Mouse (Mus musculus) cerebellum, adult 2 months (tissue): ENCODE results near the gene Tsc22d1. TPM values are rescaled to one million over a fixed set of nuclear protein-coding genes. Genes with fewer than 3 reads are reported as not detected.
A peak's percentile ranks its signal among the peaks of the same experiment; 100 is the strongest.

Experiments
- DNase-seq, 2 experiments: peaks; one replicate each; pipeline ENCODE4 v3.0.0; 2021
- H3K27ac ChIP-seq: fragments of 200-500 bp; 2 replicates; pipeline ENCODE4 v1.5.1; 2012; ENCODE audit warnings: low read length, control low read depth, inconsistent platforms; ENCODE audit not compliant: insufficient read depth
- H3K27me3 ChIP-seq: fragments of 200-500 bp; 2 replicates; pipeline ENCODE4 v1.6.1; 2012; ENCODE audit warnings: inconsistent platforms, mild to moderate bottlenecking, low read length, moderate library complexity; ENCODE audit not compliant: control insufficient read depth, insufficient read depth
- H3K4me1 ChIP-seq: fragments of 200-500 bp; 2 replicates; pipeline ENCODE4 v1.6.1; 2011; ENCODE audit warnings: low read length; ENCODE audit not compliant: control insufficient read depth, insufficient read depth
- H3K4me3 ChIP-seq: fragments of 200-500 bp; replicated peaks from 2 replicates; pipeline ENCODE3; 2011; ENCODE audit warnings: mild to moderate bottlenecking, low read depth, low read length, control low read depth; ENCODE audit not compliant: insufficient read depth
- CTCF ChIP-seq: fragments of 200-500 bp; IDR thresholded peaks from 2 replicates; pipeline ENCODE4 v1.5.1; 2011; ENCODE audit warnings: low read depth, mild to moderate bottlenecking, control low read depth, low read length, moderate library complexity, borderline replicate concordance; ENCODE audit not compliant: insufficient read depth
- POLR2A ChIP-seq: fragments of 200-500 bp; IDR thresholded peaks from 2 replicates; pipeline ENCODE4 v1.6.1; 2011; ENCODE audit warnings: low read length, control low read depth, borderline replicate concordance; ENCODE audit not compliant: insufficient read depth
- WGBS: fragments of 180-500 bp; shearing (Covaris S2); methylation state at CpG from one replicate; pipeline ENCODE4 v1.1.7; 2018; 5-methylcytosine and 5-hydroxymethylcytosine counted together
- polyA plus RNA-seq: library from polyadenylated mRNA; depleted of rRNA; stranded (reverse); fragments of >200 nt; gene quantifications from 2 replicates; pipeline ENCODE4 v1.2.3, GENCODE M21; 2012

Tsc22d1 gene
- polyA plus RNA-seq, 1 experiment: 362 TPM

GRCm38 (mm10) chr14:76489128-76489527 lies 74.4 kb downstream of the Tsc22d1 start:
- peak overlapping the region; percentile 2; the same call in 1 of the 2 replicates for H3K27ac ChIP-seq

GRCm38 (mm10) chr14:76495022-76495421 lies 80.3 kb downstream of the Tsc22d1 start:
- no peak overlapping the region for H3K4me3 ChIP-seq
- DNase-seq: no peak
- H3K4me1 ChIP-seq: peaks cover 2% of the 10 kb centered on the region
- H3K27me3 ChIP-seq: no peaks in the 10 kb centered on the region
- TF ChIP-seq CTCF (no peak), POLR2A (no peak)
- H3K27ac ChIP-seq: no peak overlapping the region
- 75% methylated on average over 5 of the region's 5 CpGs for WGBS

More at GRCm38 (mm10) chr14:76489128-76489527, 74.4 kb downstream of the Tsc22d1 start:
- WGBS: 10% methylated on average over 2 of the region's 2 CpGs
- no peak for DNase-seq
- H3K4me1 ChIP-seq: peaks cover 21% of the 10 kb centered on the region
- TF ChIP-seq CTCF (no peak), POLR2A (no peak)
- H3K27me3 ChIP-seq: no peaks in the 10 kb centered on the region
- H3K4me3 ChIP-seq: no peak overlapping the region

- Histone ChIP-seq H3K27ac (no peak overlapping the region), H3K27me3 (no peaks in the 10 kb centered on the region), H3K4me3 (no peak overlapping the region), H3K4me1 (peaks cover 2% of the 10 kb centered on the region; the same call in 1 of the 2 replicates)
- no peak for TF ChIP-seq POLR2A
- no peak for TF ChIP-seq CTCF
- 53% methylated on average over 9 of the region's 9 CpGs for WGBS
- no peak for DNase-seq
These were observed 82.4 kb downstream of the Tsc22d1 start for GRCm38 (mm10) chr14:76497187-76497586.

- TF ChIP-seq POLR2A: no peak
- no peak for TF ChIP-seq CTCF
- 54% methylated on average over 7 of the region's 7 CpGs for WGBS
- H3K27me3 ChIP-seq: no peaks in the 10 kb centered on the region
- H3K4me1 ChIP-seq: peaks cover 2% of the 10 kb centered on the region; the same call in 1 of the 2 replicates
- no peak overlapping the region for H3K27ac ChIP-seq
- DNase-seq: no peak
- H3K4me3 ChIP-seq: no peak overlapping the region
These were observed 83.4 kb downstream of the Tsc22d1 start for GRCm38 (mm10) chr14:76498210-76498609.

- WGBS: 83% methylated on average over 6 of the region's 6 CpGs
- H3K4me1 ChIP-seq: peaks cover 2% of the 10 kb centered on the region; the same call in 1 of the 2 replicates
- H3K4me3 ChIP-seq: no peak overlapping the region
- H3K27me3 ChIP-seq: no peaks in the 10 kb centered on the region
- TF ChIP-seq CTCF (no peak), POLR2A (no peak)
- H3K27ac ChIP-seq: no peak overlapping the region
- DNase-seq: no peak
These were observed 84.7 kb downstream of the Tsc22d1 start for GRCm38 (mm10) chr14:76499492-76499891.

- no peaks in the 10 kb centered on the region for H3K27me3 ChIP-seq
- no peak for TF ChIP-seq POLR2A
- no peak for TF ChIP-seq CTCF
- 28% methylated on average over 5 of the region's 5 CpGs for WGBS
- DNase-seq: peak in 1 of 2 experiments; percentile 31
- peaks cover 2% of the 10 kb centered on the region; the same call in 1 of the 2 replicates for H3K4me1 ChIP-seq
- H3K4me3 ChIP-seq: no peak overlapping the region
- no peak overlapping the region for H3K27ac ChIP-seq
These were observed 85.3 kb downstream of the Tsc22d1 start for GRCm38 (mm10) chr14:76500036-76500435.

- 2% methylated on average over 13 of the region's 13 CpGs for WGBS
- H3K27me3 ChIP-seq: no peaks in the 10 kb centered on the region
- TF ChIP-seq CTCF (peak; percentile 41; the same call in 1 of the 2 replicates), POLR2A (no peak)
- H3K4me1 ChIP-seq: peaks cover 18% of the 10 kb centered on the region
- peak overlapping the region; percentile 96; the same call in 1 of the 2 replicates for H3K27ac ChIP-seq
- DNase-seq: peak; percentile 41 to 72
- peak overlapping the region; percentile 91 for H3K4me3 ChIP-seq
These were observed 88.6 kb downstream of the Tsc22d1 start for GRCm38 (mm10) chr14:76503231-76503851.

- Histone ChIP-seq H3K4me1 (peaks cover 18% of the 10 kb centered on the region), H3K4me3 (peak overlapping the region; percentile 91), H3K27ac (peak overlapping the region; percentile 96), H3K27me3 (no peaks in the 10 kb centered on the region)
- WGBS: under 1% methylated on average over 52 of the region's 52 CpGs
- DNase-seq: peak; percentile 95 to 96
- TF ChIP-seq CTCF (no peak), POLR2A (peak; percentile 99)
These were observed 89.5 kb downstream of the Tsc22d1 start for GRCm38 (mm10) chr14:76504121-76504737.
